Mouse (Mus musculus) midbrain, embryonic 15.5 days (tissue): ENCODE results near the gene Anxa1. TPM values are rescaled to one million over a fixed set of nuclear protein-coding genes. Genes with fewer than 3 reads are reported as not detected.

Experiments
- ATAC-seq: fragments of 200-750 bp; cut with Nextera tagmentation; replicated peaks from 2 replicates; pipeline ENCODE4 v1.8.0; 2017; ENCODE audit warnings: moderate TSS enrichment
- H3K27ac ChIP-seq: fragments of 300-500 bp; sonication (generic); 2 replicates; pipeline ENCODE4 v1.5.1; 2015; ENCODE audit warnings: mild to moderate bottlenecking, inconsistent platforms
- H3K27me3 ChIP-seq: fragments of 300-500 bp; sonication (generic); replicated peaks from 2 replicates; pipeline ENCODE4 v1.6.1; 2015; ENCODE audit warnings: inconsistent platforms
- H3K36me3 ChIP-seq: fragments of 300-500 bp; sonication (generic); replicated peaks from 2 replicates; pipeline ENCODE4 v1.6.1; 2015; ENCODE audit warnings: inconsistent platforms
- H3K4me1 ChIP-seq: fragments of 300-500 bp; sonication (generic); 2 replicates; pipeline ENCODE4 v1.6.1; 2015; ENCODE audit warnings: inconsistent platforms
- H3K4me2 ChIP-seq: fragments of 300-500 bp; sonication (generic); 2 replicates; pipeline ENCODE4 v1.6.1; 2015; ENCODE audit warnings: inconsistent platforms, mild to moderate bottlenecking, moderate library complexity
- H3K4me3 ChIP-seq: fragments of 300-500 bp; sonication (generic); 2 replicates; pipeline ENCODE4 v1.5.1; 2015; ENCODE audit warnings: mild to moderate bottlenecking, inconsistent platforms
- H3K9ac ChIP-seq: fragments of 300-500 bp; sonication (generic); 2 replicates; pipeline ENCODE4 v1.6.1; 2015; ENCODE audit warnings: mild to moderate bottlenecking, inconsistent platforms
- H3K9me3 ChIP-seq: fragments of 300-500 bp; sonication (generic); 2 replicates; pipeline ENCODE4 v1.6.1; 2016; ENCODE audit warnings: inconsistent platforms
- WGBS: fragments of 180-500 bp; shearing (Covaris S2); methylation state at CpG from one replicate; pipeline ENCODE4 v1.1.7; 2015; ENCODE audit warnings: mixed read lengths; 5-methylcytosine and 5-hydroxymethylcytosine counted together
- polyA plus RNA-seq: library from polyadenylated mRNA; unstranded; fragments of >200 nt; fragmentation: Nextera tagmentation; extraction: Ambion mirVana; gene quantifications from 2 replicates; pipeline ENCODE4 v1.2.1, GENCODE M21; 2015

Anxa1 gene
- polyA plus RNA-seq, 1 experiment from 2014 or later = 9.2 TPM

- no peak overlapping the region for H3K9ac ChIP-seq
- H3K4me3 ChIP-seq = no peak overlapping the region
- WGBS = 88% methylated on average over 2 of the region's 2 CpGs
- H3K4me2 ChIP-seq = no peak overlapping the region
- H3K9me3 ChIP-seq = no peaks in the 10 kb centered on the region
- H3K27ac ChIP-seq = no peak overlapping the region
- ATAC-seq = no peak
- no peaks in the 10 kb centered on the region for H3K36me3 ChIP-seq
- no peaks in the 10 kb centered on the region for H3K4me1 ChIP-seq
- H3K27me3 ChIP-seq = no peaks in the 10 kb centered on the region
Measured at GRCm38 (mm10) chr19:20365364-20365763, 25.4 kb downstream of the Anxa1 start.

DNA sequence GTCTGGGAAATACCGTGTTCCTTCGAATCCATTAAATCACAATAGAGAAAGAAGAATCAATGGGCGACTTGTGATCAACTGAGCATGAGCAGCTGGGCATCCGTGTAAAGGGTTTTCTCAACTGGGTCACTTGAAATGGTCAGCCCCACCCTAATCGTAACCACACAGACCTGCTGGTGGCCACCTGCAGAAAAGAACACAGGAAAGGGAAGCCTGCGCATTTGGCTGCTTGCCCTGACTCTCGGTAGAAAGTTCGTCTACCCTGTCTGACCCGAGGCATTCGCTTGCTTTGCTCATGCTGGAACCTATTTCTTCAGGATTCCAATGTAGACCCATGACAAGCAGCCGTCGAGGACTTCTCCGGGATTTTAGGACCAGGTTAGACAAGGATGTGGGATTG, 25.8 kb downstream of the Anxa1 start:
- Histone ChIP-seq H3K4me1 (no peaks in the 10 kb centered on the region), H3K4me3 (no peak overlapping the region), H3K27me3 (no peaks in the 10 kb centered on the region), H3K36me3 (no peaks in the 10 kb centered on the region), H3K4me2 (no peak overlapping the region), H3K9ac (no peak overlapping the region), H3K27ac (no peak overlapping the region), H3K9me3 (no peaks in the 10 kb centered on the region)
- ATAC-seq = no peak
- WGBS = 92% methylated on average over 13 of the region's 13 CpGs

DNA sequence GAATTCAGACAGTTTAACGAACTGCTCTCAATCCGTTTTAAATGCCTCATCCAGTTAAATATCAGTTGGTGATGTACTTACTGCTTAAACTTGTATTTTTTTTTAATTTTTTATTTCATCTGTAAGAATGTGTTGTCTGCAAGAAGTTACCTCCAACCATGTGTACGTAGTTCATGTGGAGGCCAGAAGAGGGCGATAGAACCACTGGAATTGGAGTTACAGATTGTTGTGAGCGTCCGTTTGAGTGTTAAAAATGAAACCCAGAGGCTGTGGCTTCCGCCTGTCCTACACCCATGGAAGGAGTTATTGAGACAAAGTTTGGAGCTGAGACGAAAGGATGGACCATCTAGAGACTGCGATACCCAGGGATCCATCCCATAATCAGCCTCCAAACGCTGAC, 27.5 kb downstream of the Anxa1 start:
- 73% methylated on average over 10 of the region's 10 CpGs for WGBS
- no peaks in the 10 kb centered on the region for H3K9me3 ChIP-seq
- H3K4me3 ChIP-seq = no peak overlapping the region
- no peak for ATAC-seq
- no peak overlapping the region for H3K4me2 ChIP-seq
- H3K36me3 ChIP-seq = no peaks in the 10 kb centered on the region
- no peak overlapping the region for H3K27ac ChIP-seq
- H3K9ac ChIP-seq = no peak overlapping the region
- H3K27me3 ChIP-seq = no peaks in the 10 kb centered on the region
- no peaks in the 10 kb centered on the region for H3K4me1 ChIP-seq

DNA sequence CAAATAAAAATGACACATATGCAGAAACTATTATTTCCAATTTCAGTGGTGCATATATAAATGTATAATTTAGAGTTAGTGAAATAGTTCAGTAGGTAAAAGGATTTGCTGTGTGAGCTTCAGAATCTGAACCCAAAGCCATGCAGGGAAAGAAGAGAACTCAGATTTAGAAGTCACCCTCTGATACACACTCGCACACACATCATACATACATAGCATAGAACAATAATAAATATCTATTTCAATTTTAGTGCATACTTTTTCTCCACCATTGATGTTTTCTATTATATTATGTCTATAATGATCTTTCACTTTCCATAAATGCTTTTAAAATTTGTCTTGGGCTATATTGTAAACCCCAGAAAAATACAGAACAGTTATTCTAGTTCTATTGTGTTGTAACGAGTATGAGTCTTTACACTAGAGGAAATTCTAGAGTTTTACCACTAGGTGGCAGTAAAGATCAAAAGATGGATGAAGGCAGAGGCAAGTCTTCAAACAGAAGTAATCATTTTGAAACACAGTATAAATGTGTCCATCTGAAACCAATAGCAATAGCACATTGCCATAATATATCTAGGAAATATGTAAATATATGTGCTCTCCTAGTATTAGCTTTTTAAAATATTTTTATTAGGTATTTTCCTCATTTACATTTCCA, 28.7 kb downstream of the Anxa1 start:
- Histone ChIP-seq H3K9me3 (no peaks in the 10 kb centered on the region), H3K36me3 (no peaks in the 10 kb centered on the region), H3K27ac (no peak overlapping the region), H3K4me2 (no peak overlapping the region), H3K9ac (no peak overlapping the region), H3K4me1 (no peaks in the 10 kb centered on the region), H3K4me3 (no peak overlapping the region), H3K27me3 (no peaks in the 10 kb centered on the region)
- WGBS = 52% methylated on average over 2 of the region's 2 CpGs
- ATAC-seq = peak; percentile 80

DNA sequence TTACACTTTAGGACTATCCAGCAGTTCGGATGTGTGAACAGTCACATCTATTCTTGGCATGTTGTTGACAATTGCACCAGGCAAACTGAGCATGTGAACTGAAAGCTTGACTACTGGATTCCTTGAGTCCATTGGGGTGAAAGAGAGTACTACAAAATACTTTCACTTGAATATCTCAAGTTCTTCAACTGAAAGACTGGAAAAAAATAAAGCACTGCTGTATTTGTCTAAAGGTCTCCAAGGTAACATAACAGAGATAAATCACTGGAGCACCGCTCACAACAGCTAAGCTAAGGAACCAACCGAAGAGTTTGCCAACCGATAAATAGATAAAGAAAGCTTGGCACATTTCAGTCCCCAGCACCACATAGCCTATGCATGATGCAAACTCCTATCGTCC, 32.1 kb downstream of the Anxa1 start:
- Histone ChIP-seq H3K27me3 (no peaks in the 10 kb centered on the region), H3K36me3 (no peaks in the 10 kb centered on the region), H3K9ac (no peak overlapping the region), H3K4me1 (no peaks in the 10 kb centered on the region), H3K4me2 (no peak overlapping the region), H3K4me3 (no peak overlapping the region), H3K27ac (no peak overlapping the region), H3K9me3 (no peaks in the 10 kb centered on the region)
- WGBS = 86% methylated on average over 5 of the region's 5 CpGs
- ATAC-seq = no peak

- ATAC-seq = peak; percentile 80
- Histone ChIP-seq H3K27ac (no peak overlapping the region), H3K9me3 (no peaks in the 10 kb centered on the region), H3K36me3 (no peaks in the 10 kb centered on the region), H3K4me3 (no peak overlapping the region), H3K4me1 (peaks cover 9% of the 10 kb centered on the region; the same call in 1 of the 2 replicates), H3K4me2 (no peak overlapping the region), H3K27me3 (no peaks in the 10 kb centered on the region), H3K9ac (no peak overlapping the region)
- WGBS = 14% methylated on average over 8 of the region's 8 CpGs
Measured at GRCm38 (mm10) chr19:20345317-20345917, 45.3 kb downstream of the Anxa1 start.

DNA sequence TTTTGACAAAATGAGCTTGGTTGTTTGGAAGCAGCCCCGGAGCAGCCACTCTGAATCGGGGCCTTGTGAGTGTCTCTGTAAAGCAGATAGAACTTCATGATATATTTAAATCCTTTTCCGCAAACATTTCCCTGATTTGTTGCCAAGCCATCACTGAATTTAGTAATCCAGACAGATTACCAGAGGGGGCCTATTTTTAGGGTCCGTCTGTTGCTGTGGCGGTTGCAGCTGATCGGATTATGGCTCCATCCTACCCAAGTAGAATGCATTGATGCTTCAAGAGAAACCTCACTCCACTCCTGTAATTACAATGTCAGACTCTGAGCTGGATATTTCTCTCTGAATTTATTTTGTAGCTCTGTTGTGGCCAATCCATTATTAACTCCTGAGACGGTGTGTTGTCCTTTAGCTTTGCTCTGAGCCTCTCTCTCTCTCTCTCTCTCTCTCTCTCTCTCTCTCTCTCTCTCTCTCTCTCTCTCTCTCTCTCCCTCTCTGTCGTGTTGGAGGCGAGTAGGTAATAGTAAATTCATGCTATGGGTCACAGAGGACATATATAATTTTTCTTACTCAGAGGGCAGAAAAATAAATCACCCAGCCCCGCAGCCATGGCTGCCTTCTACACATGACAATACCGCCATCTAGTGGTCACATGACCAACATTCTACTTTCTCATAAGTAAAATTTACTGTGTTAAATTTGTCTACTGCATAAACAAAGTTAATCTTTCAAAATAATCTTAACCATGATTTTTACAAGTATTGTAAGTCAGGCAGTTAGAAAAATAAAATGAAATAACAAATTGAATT, 46.0 kb downstream of the Anxa1 start:
- Histone ChIP-seq H3K4me2 (peak overlapping the region; percentile 34), H3K36me3 (no peaks in the 10 kb centered on the region), H3K9ac (no peak overlapping the region), H3K27me3 (no peaks in the 10 kb centered on the region), H3K9me3 (no peaks in the 10 kb centered on the region), H3K27ac (peak overlapping the region; percentile 74), H3K4me3 (peak overlapping the region; percentile 10; the same call in 1 of the 2 replicates), H3K4me1 (peaks cover 9% of the 10 kb centered on the region; the same call in 1 of the 2 replicates)
- WGBS = 16% methylated on average over 11 of the region's 11 CpGs
- peak; percentile 92 for ATAC-seq

- H3K36me3 ChIP-seq = no peaks in the 10 kb centered on the region
- 58% methylated on average over 10 of the region's 10 CpGs for WGBS
- H3K4me1 ChIP-seq = peaks cover 9% of the 10 kb centered on the region; the same call in 1 of the 2 replicates
- ATAC-seq = peak; percentile 76
- H3K27ac ChIP-seq = peak overlapping the region; percentile 74
- H3K27me3 ChIP-seq = no peaks in the 10 kb centered on the region
- H3K9ac ChIP-seq = no peak overlapping the region
- 0 out of 2 replicates have a peak overlapping the region, but pooled peaks have one; percentile 10 for H3K4me3 ChIP-seq
- H3K9me3 ChIP-seq = no peaks in the 10 kb centered on the region
- H3K4me2 ChIP-seq = peak overlapping the region; percentile 34
Measured at GRCm38 (mm10) chr19:20344052-20344451, 46.7 kb downstream of the Anxa1 start.

Other genes with a start within 250 kb of the Anxa1 start
- gene Aldh1a1, start 101.8 kb upstream of the Anxa1 start, polyA plus RNA-seq = 16.3 and 17.4 TPM in 2 replicates